Mouse (Mus musculus) cerebellum, adult 2 months (tissue): Measurements from ENCODE around the gene Mapk8. TPM values are rescaled to one million over a fixed set of nuclear protein-coding genes. Genes with fewer than 3 reads are reported as not detected.

ENCODE experiments used
- DNase-seq, 2 experiments: peaks; one replicate each; pipeline ENCODE4 v3.0.0; 2021
- H3K27ac ChIP-seq: fragments of 200-500 bp; 2 replicates; pipeline ENCODE4 v1.5.1; 2012; ENCODE audit warnings: low read length, control low read depth, inconsistent platforms; ENCODE audit not compliant: insufficient read depth
- H3K27me3 ChIP-seq: fragments of 200-500 bp; 2 replicates; pipeline ENCODE4 v1.6.1; 2012; ENCODE audit warnings: inconsistent platforms, mild to moderate bottlenecking, low read length, moderate library complexity; ENCODE audit not compliant: control insufficient read depth, insufficient read depth
- H3K4me1 ChIP-seq: fragments of 200-500 bp; 2 replicates; pipeline ENCODE4 v1.6.1; 2011; ENCODE audit warnings: low read length; ENCODE audit not compliant: control insufficient read depth, insufficient read depth
- H3K4me3 ChIP-seq: fragments of 200-500 bp; replicated peaks from 2 replicates; pipeline ENCODE3; 2011; ENCODE audit warnings: mild to moderate bottlenecking, low read depth, low read length, control low read depth; ENCODE audit not compliant: insufficient read depth
- CTCF ChIP-seq: fragments of 200-500 bp; IDR thresholded peaks from 2 replicates; pipeline ENCODE4 v1.5.1; 2011; ENCODE audit warnings: low read depth, mild to moderate bottlenecking, control low read depth, low read length, moderate library complexity, borderline replicate concordance; ENCODE audit not compliant: insufficient read depth
- POLR2A ChIP-seq: fragments of 200-500 bp; IDR thresholded peaks from 2 replicates; pipeline ENCODE4 v1.6.1; 2011; ENCODE audit warnings: low read length, control low read depth, borderline replicate concordance; ENCODE audit not compliant: insufficient read depth
- WGBS: fragments of 180-500 bp; shearing (Covaris S2); methylation state at CpG from one replicate; pipeline ENCODE4 v1.1.7; 2018; 5-methylcytosine and 5-hydroxymethylcytosine counted together
- polyA plus RNA-seq: library from polyadenylated mRNA; depleted of rRNA; stranded (reverse); fragments of >200 nt; gene quantifications from 2 replicates; pipeline ENCODE4 v1.2.3, GENCODE M21; 2012

Gene Mapk8
- polyA plus RNA-seq, 1 experiment: 46.8 TPM

DNA sequence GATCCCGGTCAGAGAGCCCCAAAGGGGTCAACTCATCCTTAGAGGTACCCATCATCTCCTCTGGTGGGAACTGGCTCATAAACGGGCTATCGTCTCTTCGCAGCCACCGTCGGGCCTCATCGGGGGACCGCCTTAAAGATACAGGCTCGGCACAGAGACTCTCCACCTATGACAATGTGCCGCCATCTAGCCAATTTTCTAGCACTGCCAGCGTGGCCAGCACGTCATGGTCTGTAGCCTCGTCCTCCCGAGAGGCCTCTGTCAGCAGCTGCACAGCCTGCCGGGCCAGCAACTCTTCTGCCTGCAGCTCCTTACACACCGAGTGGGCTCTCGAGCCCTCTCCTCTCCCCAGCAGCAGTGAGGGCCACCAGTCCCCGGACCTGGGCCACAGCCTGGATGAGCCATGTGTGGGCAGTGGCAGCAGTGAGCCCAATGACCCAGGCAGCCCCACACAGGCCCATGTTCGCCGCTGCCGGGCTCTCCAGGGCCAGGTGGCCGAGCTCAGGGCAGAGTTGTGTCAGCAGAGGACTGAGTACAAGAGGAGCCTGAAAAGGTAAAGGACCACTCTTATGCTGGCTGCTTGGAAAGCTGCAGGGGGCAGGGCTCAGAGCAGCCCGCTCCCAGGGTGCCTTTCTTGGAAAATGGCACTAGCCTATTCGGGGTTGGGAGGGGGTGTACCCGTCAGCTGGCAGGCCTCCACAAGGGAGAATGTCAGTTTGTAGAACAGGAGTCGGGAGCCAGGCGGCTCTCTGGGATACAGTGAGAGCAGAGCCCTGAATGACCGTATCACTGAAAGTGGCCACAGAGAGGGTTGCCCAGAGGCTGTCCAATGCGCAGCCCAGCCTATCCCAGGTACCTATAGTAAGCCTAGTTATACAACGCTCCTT, 79.8 kb downstream of the Mapk8 start:
- TF ChIP-seq POLR2A (no peak), CTCF (no peak)
- no peak overlapping the region for H3K4me3 ChIP-seq
- WGBS: 39% methylated on average over 30 of the region's 30 CpGs
- peak in 1 of 2 experiments; percentile 19 for DNase-seq
- no peak overlapping the region for H3K27ac ChIP-seq
- peaks cover 16% of the 10 kb centered on the region for H3K4me1 ChIP-seq
- no peaks in the 10 kb centered on the region for H3K27me3 ChIP-seq

DNA sequence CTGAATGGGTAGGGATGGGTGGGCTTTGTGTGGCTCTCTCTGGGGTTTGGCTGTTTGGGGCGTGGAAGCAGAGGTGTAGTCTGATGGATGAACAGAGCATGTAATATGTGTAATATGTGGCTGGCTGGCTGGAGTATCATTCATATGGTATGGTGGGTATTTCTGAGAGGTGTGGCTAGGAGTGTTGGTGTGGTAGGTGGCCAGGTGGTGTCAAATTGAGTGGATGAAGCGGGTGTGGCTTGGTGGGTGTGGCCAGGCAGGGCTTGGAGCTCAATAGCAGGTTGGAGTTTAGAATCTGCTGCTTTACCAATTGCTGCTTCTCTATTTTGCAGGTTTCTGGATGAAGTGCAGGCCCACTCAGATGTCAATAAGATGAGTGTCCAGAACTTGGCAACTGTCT, 82.9 kb downstream of the Mapk8 start:
- Histone ChIP-seq H3K4me1 (peaks cover 9% of the 10 kb centered on the region), H3K27ac (no peak overlapping the region), H3K4me3 (no peak overlapping the region), H3K27me3 (no peaks in the 10 kb centered on the region)
- TF ChIP-seq CTCF (no peak), POLR2A (no peak)
- DNase-seq: no peak
- 95% methylated on average over 2 of the region's 2 CpGs for WGBS

DNA sequence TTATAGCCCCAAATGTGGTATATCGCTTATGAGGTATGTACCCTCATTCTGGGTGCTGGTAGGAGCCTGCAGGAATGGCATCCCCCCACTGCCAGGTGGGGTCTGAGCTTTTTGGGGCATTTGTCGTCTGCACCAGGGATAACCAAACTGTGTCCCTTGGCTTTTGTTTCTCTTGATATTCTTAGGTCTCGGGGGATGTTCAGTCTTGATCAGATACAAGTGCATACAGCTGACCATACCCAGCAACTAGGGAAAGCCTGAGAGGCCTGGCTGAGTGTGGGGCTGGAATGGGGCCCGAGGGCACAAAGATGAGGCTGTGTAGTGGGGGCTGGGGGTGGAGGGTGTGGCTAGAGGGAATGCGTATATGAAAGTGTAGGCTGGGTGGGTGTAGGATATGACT, 83.3 kb downstream of the Mapk8 start:
- no peak for DNase-seq
- Histone ChIP-seq H3K4me3 (no peak overlapping the region), H3K27me3 (no peaks in the 10 kb centered on the region), H3K27ac (no peak overlapping the region), H3K4me1 (peaks cover 4% of the 10 kb centered on the region)
- no peak for TF ChIP-seq CTCF
- TF ChIP-seq POLR2A: no peak
- 89% methylated on average over 5 of the region's 5 CpGs for WGBS

DNA sequence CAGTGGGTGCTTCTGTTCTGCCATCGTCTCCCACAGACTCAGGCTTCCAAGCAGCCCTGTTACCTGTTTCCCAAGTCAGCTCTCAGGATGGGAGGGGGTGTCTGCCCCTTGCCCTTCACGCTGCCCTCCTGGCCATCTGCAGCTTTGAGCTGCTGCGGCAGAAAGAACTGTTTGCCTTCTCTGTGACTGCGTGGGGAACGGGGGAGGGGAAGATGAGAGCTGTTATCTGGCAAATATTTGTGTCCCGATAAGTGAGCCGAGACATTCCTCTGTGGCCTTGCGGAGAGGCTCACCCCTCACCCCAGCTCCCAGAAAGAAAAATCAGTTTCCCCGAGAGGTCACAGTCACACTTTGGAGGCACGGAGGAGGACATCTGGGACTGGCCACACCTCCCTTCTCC, 84.2 kb downstream of the Mapk8 start:
- TF ChIP-seq CTCF: no peak
- TF ChIP-seq POLR2A: no peak
- 31% methylated on average over 10 of the region's 10 CpGs for whole genome bisulfite sequencing
- Histone ChIP-seq H3K27me3 (no peaks in the 10 kb centered on the region), H3K27ac (no peak overlapping the region), H3K4me1 (peaks cover 3% of the 10 kb centered on the region), H3K4me3 (no peak overlapping the region)
- DNase-seq: no peak

DNA sequence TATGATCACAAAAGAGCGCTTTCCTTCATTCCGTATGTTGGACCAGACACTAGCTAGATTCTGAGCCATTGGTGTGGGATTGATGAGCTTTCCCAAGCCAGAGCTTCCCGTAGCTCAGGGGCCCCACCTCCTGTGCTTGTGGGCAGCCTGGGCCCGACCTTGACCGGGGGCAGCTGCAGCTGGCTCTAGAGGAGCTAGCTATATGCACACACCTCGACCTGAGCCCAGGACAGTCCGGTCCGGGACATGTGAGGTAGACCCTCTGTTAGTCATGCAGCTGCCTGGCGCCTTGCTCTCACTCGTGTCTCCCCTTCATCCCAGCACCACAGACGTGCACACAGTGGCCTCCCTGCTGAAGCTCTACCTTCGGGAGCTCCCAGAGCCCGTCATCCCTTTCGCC, 84.8 kb downstream of the Mapk8 start:
- H3K27me3 ChIP-seq: no peaks in the 10 kb centered on the region
- 73% methylated on average over 14 of the region's 14 CpGs for WGBS
- no peak overlapping the region for H3K27ac ChIP-seq
- DNase-seq: no peak
- H3K4me3 ChIP-seq: no peak overlapping the region
- H3K4me1 ChIP-seq: peaks cover 3% of the 10 kb centered on the region; the same call in 1 of the 2 replicates
- TF ChIP-seq POLR2A: no peak

DNA sequence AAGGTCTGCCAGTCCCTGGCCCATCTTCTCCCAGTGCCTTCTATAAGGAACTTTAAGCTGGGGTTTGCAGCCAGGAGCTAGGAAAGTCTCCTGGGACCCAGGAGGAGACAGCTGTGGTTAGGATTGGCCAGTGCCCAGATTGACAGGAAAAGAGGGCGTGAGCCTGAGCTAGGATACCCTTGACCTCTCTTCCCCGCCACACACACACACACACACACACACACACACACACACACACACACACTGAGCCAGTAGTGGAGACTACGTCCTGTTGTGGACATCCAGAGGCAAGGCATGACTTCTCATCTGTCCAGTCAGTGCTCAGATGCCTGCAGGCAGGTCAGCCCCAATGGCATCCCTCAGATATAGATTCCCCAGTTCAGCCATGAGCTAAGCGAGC, 85.4 kb downstream of the Mapk8 start:
- TF ChIP-seq CTCF (no peak), POLR2A (no peak)
- Histone ChIP-seq H3K4me1 (no peaks in the 10 kb centered on the region; the same call in 1 of the 2 replicates), H3K27me3 (no peaks in the 10 kb centered on the region), H3K27ac (no peak overlapping the region), H3K4me3 (no peak overlapping the region)
- DNase-seq: no peak
- 66% methylated on average over 4 of the region's 4 CpGs for WGBS

DNA sequence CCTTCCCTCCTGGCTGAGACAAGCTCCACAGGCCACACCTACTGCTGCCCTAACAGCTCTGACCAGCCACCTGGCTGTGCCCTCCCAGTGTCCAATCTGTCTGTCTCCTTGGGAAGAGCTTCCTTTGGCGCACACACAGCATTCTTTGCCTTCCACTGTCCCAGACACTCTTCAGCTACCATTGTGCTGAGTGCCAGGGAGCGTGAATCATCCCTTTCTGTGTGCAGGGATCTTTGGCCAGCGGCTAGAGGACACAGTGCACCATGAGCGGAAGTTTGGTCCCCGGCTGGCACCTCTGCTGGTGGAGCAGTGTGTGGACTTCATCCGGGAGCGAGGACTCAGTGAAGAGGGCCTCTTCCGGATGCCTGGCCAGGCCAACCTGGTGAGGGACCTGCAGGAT, 88.1 kb downstream of the Mapk8 start:
- no peak overlapping the region for H3K4me3 ChIP-seq
- no peak overlapping the region for H3K27ac ChIP-seq
- TF ChIP-seq CTCF: no peak
- TF ChIP-seq POLR2A: no peak
- no peak for DNase-seq
- no peaks in the 10 kb centered on the region; the same call in 1 of the 2 replicates for H3K4me1 ChIP-seq
- WGBS: 58% methylated on average over 8 of the region's 8 CpGs
- no peaks in the 10 kb centered on the region for H3K27me3 ChIP-seq
